Mouse (Mus musculus): ENCODE data around the gene Gja3.
"Not testable (repeated sequence)": the region's sequence is repeated elsewhere in the genome, so short reads cannot be mapped to it uniquely, and the experiment has no call there.

Gene Gja3

DNA sequence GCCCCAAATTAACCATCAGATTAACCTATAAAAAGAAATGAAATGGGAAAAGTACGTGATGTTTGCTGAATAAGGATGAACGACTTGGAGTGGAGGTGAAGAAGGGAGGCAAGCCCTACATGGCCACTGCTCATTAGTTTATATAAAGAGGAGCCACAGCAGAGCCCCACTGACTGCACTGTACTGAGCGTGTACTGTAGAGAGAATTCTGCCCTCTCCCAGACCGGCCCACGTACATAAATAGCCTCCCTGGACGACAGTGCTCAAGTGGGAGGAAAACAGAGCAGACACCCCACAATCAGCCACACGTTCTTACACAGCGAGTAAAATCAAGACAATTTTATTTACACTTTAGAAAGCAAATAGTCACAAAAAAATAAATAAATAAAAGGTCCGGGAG lies 23.8 kb downstream of the Gja3 start:
- DNase-seq (ENCODE audit: low spot score in 2 of 2) = no peak

DNA sequence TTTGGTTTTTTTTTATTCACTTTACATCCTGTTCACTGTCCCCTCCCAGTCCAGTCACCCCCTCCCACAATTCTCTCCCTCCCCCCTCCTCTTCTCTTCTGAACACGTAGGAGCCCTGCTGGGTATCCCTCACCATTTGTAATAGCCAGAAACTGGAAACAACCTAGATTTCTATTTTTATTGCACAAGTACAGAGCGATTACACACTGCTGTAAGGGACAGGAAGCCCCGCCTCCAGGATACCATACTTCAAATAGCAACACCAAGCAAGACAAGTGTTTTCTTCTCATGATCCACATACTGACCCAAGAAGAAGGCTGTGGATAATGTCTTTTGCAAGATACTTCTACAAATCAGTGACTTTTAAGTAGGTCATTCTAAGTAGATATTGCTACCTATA lies 25.1 kb downstream of the Gja3 start:
- DNase-seq (ENCODE audit: low spot score in 2 of 2) = no peak

- DNase-seq (ENCODE audit: low spot score in 2 of 2) = no peak
Measured at GRCm38 (mm10) chr14:57018436-57018835, 39.5 kb downstream of the Gja3 start.

DNA sequence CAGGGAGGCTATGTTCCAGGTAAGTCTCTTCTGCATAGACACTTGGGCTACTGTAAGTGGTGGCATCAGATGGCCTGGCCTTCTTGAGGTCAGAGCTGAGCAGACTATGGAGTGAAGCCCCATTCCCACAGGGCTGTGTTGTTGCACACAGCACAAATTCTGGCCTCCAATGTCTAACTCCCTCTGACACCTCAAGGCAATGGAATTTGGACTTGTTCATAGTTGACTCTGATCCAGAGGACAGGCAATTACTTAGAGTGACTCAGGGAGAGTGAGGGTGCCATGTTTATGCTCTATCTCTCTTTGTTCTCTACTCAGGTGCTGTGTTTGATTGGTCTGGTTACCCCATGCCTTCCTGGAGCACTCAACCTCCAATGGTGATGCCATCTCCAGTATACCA lies 41.1 kb downstream of the Gja3 start:
- DNase-seq (ENCODE audit: low spot score in 2 of 2) = not testable (repeated sequence)

DNA sequence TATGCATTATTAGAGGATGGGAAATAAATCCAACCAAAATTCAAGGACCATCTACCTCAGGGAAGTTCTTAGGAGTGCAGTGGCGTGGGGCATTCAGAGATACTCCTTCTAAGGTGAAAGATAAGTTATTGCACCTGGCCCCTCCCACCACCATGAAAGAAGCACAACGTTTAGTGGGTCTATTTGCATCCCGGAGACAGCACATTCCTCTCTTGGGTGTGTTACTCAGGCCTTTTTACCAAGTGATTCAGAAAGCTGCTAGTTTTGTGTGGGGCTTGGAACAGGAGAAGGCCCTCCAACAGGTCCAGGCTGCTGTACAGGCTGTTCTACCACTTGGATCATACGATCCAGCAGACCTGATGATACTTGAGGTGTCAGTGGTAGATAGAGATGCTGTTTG lies 69.3 kb downstream of the Gja3 start:
- no peak for DNase-seq (ENCODE audit: low spot score in 2 of 2)
